Comparison of ENCODE assay signal across 12 mouse cellular contexts in the genomic region with DNA sequence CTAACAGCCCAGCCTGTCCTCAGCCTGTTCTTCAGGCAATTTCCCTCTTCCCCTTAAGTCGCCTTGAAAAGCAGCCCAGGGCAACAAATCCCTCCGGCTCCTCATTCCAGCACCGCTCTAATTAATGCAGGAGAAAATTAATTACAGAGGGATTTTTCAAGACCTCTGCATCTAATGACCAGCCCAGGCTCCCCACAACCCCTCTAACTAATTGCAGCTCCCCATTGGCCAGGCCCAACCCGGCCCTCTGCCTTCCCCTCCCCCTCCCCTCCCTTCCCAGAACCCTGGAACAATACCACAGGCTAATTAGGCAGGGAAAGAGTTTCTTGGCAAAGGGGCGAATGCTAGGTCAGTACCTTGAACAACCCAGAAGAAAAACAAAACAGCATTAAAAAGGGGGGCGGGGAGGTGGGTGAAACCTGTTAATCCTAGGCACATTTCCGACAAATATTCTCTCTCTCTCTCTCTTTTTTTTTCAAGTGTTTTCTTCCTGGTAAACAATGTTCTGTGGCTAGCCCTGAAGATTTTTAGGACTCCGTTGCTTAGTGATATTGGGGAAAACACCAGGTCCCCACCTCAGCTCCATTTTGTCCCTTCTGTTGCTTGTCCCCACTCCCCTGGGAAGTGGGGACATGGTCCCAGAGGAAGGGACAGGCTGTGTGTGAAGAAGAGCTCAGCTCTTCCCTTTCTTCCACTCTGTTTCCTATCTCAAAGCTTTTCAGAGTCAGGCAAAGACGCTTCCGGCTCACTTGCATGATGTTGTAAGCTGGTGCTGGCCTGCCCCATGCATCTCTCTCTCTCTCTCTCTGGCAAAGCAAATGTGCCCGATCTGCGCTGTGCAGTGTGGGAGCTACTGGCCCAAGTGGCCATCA.
A peak's percentile ranks its signal among the peaks of the same experiment; 100 is the strongest.
DNase-seq lines count a peak whose midpoint lies in the region; ATAC-seq lines count a peak whose summit lies in the region.
"Had no signal": no experiment of that assay in that cellular context is flagged by ENCODE, and none has a peak within 500 bp of the region (broad histone marks: within the 10 kb centered on the region; RNA-seq: fewer than 3 reads in every experiment).

No protein-coding gene starts in this region.

- peaks cover 37% of the 10 kb centered on the region for H3K4me1 ChIP-seq in heart, embryonic 10.5 days
- H3K4me1 ChIP-seq in hindbrain, embryonic 10.5 days (replicated peaks): peaks cover 48% of the 10 kb centered on the region
- H3K4me1 ChIP-seq in midbrain, embryonic 14.5 days (ENCODE audit: control insufficient read depth, insufficient read depth, low read length): peaks cover 26% of the 10 kb centered on the region
- H3K4me1 ChIP-seq: liver, embryonic 12.5 days had no signal

- no peak overlapping the region for H3K9ac ChIP-seq in midbrain, embryonic 14.5 days (replicated peaks; ENCODE audit: low read length)
- H3K9ac ChIP-seq: liver, embryonic 12.5 days had no signal

- peak; percentile 82 for ATAC-seq in midbrain, embryonic 14.5 days (ENCODE audit: low FRiP score, low TSS enrichment)
- ATAC-seq: liver, embryonic 12.5 days had no signal

- no peak overlapping the region for H3K4me3 ChIP-seq in heart, embryonic 10.5 days
- H3K4me3 ChIP-seq in hindbrain, embryonic 10.5 days: 0 out of 2 replicates have a peak overlapping the region, but pooled peaks have one; percentile 13
- H3K4me3 ChIP-seq in midbrain, embryonic 14.5 days (replicated peaks; ENCODE audit: low read depth, low read length): no peak overlapping the region
- H3K4me3 ChIP-seq: erythroblast, embryonic 14.5 days; liver, embryonic 12.5 days had no signal

- 17% methylated on average over 12 of the region's 12 CpGs for WGBS in heart, embryonic 10.5 days
- WGBS in hindbrain, embryonic 10.5 days: 11% methylated on average over 12 of the region's 12 CpGs
- WGBS in midbrain, embryonic 14.5 days: 7% methylated on average over 12 of the region's 12 CpGs

- peaks cover 19% of the 10 kb centered on the region for H3K27me3 ChIP-seq in heart, embryonic 10.5 days (ENCODE audit: insufficient read depth, poor library complexity, severe bottlenecking)
- peaks cover 9% of the 10 kb centered on the region for H3K27me3 ChIP-seq in hindbrain, embryonic 10.5 days (ENCODE audit: insufficient read depth, poor library complexity, severe bottlenecking)
- H3K27me3 ChIP-seq in midbrain, embryonic 14.5 days (ENCODE audit: control insufficient read depth, insufficient read depth, low read length): no peaks in the 10 kb centered on the region

- no peaks in the 10 kb centered on the region for H3K9me3 ChIP-seq in heart, embryonic 10.5 days
- peaks cover 5% of the 10 kb centered on the region; the same call in 1 of the 2 replicates for H3K9me3 ChIP-seq in hindbrain, embryonic 10.5 days
- H3K9me3 ChIP-seq in midbrain, embryonic 14.5 days (ENCODE audit: control insufficient read depth, low read length): no peaks in the 10 kb centered on the region
- H3K9me3 ChIP-seq: liver, embryonic 12.5 days had no signal

- H3K36me3 ChIP-seq in heart, embryonic 10.5 days: no peaks in the 10 kb centered on the region
- no peaks in the 10 kb centered on the region for H3K36me3 ChIP-seq in hindbrain, embryonic 10.5 days
- H3K36me3 ChIP-seq in midbrain, embryonic 14.5 days (ENCODE audit: control insufficient read depth, insufficient read depth, low read length): no peaks in the 10 kb centered on the region
- H3K36me3 ChIP-seq: liver, embryonic 12.5 days had no signal

- peak overlapping the region; percentile 42; the same call in 1 of the 2 replicates for H3K27ac ChIP-seq in heart, embryonic 10.5 days
- peak overlapping the region; percentile 78 for H3K27ac ChIP-seq in hindbrain, embryonic 10.5 days
- peak overlapping the region; percentile 26; the same call in 1 of the 2 replicates for H3K27ac ChIP-seq in midbrain, embryonic 14.5 days (replicated peaks; ENCODE audit: low read depth, low read length)
- H3K27ac ChIP-seq: liver, embryonic 12.5 days had no signal

- no peak overlapping the region for H3K4me2 ChIP-seq in midbrain, embryonic 14.5 days (ENCODE audit: low read length)
- H3K4me2 ChIP-seq: liver, embryonic 12.5 days had no signal

- no peak for DNase-seq in heart, embryonic 10.5 days (ENCODE audit: low spot score)
- DNase-seq in heart, adult 18-20 months: no peak
- DNase-seq in embryo, embryonic 11 days: peak; percentile 71
- DNase-seq in hindbrain, embryonic 10.5 days (ENCODE audit: low spot score): peak; percentile 43
- DNase-seq in midbrain, embryonic 14.5 days: peak; percentile 78
- DNase-seq in spleen, postnatal 36 days (ENCODE audit: low spot score in 2 of 2): no peak
- DNase-seq in cerebellum, postnatal 25 days: no peak
- DNase-seq in heart, postnatal 4 days: no peak
- DNase-seq: adrenal gland, postnatal 36 days; kidney, postnatal 36 days had no signal

Comparison
In these comparisons a context has a peak if more than half of its experiments do, and no peak if none do; other contexts are left out.
1. DNase-seq: peak in embryo, embryonic 11 days (single experiment), hindbrain, embryonic 10.5 days (single experiment) and midbrain, embryonic 14.5 days (single experiment); none in heart, embryonic 10.5 days (single experiment), heart, adult 18-20 months (0 of 2), spleen, postnatal 36 days (0 of 2), cerebellum, postnatal 25 days (0 of 2) and heart, postnatal 4 days (single experiment).
2. H3K27ac ChIP-seq: peak in every context shown above with its lines; median percentile 78 in hindbrain, embryonic 10.5 days; 42 in heart, embryonic 10.5 days; 26 in midbrain, embryonic 14.5 days.